29 mouse cellular contexts compared by ENCODE assay signal in genomic region chr4:25065347-25065746, GRCm38 (mm10).
A peak's percentile ranks its signal among the peaks of the same experiment; 100 is the strongest.
DNase-seq lines count a peak whose midpoint lies in the region; ATAC-seq and TF ChIP-seq lines count a peak whose summit lies in the region.
"Had no signal": no experiment of that assay in that cellular context is flagged by ENCODE, and none has a peak within 500 bp of the region (broad histone marks: within the 10 kb centered on the region; RNA-seq: fewer than 3 reads in every experiment).

No protein-coding gene starts in this region.

- peak overlapping the region; percentile 35; the same call in 1 of the 2 replicates for H3K27ac ChIP-seq in forebrain, postnatal 0 days (ENCODE audit: low read depth, low read length)
- no peak overlapping the region for H3K27ac ChIP-seq in forebrain, embryonic 14.5 days (ENCODE audit: low read depth, low read length)
- H3K27ac ChIP-seq in heart, embryonic 12.5 days (ENCODE audit: poor library complexity, severe bottlenecking): no peak overlapping the region
- H3K27ac ChIP-seq: embryonic facial prominence, embryonic 13.5 days; embryonic facial prominence, embryonic 15.5 days; forebrain, embryonic 10.5 days; forebrain, embryonic 12.5 days; forebrain, embryonic 15.5 days had no signal

- no peaks in the 10 kb centered on the region for H3K4me1 ChIP-seq in forebrain, postnatal 0 days (ENCODE audit: insufficient read depth)
- no peaks in the 10 kb centered on the region for H3K4me1 ChIP-seq in forebrain, embryonic 14.5 days (ENCODE audit: control insufficient read depth, insufficient read depth, low read length)
- H3K4me1 ChIP-seq in heart, embryonic 12.5 days (replicated peaks): no peaks in the 10 kb centered on the region
- H3K4me1 ChIP-seq: embryonic facial prominence, embryonic 13.5 days; embryonic facial prominence, embryonic 15.5 days; forebrain, embryonic 10.5 days; forebrain, embryonic 12.5 days; forebrain, embryonic 15.5 days had no signal

- H3K4me2 ChIP-seq in forebrain, postnatal 0 days (ENCODE audit: low read depth): no peak overlapping the region
- no peak overlapping the region for H3K4me2 ChIP-seq in forebrain, embryonic 14.5 days (ENCODE audit: low read length)
- H3K4me2 ChIP-seq in heart, embryonic 12.5 days: no peak overlapping the region
- H3K4me2 ChIP-seq: embryonic facial prominence, embryonic 13.5 days; embryonic facial prominence, embryonic 15.5 days; forebrain, embryonic 12.5 days; forebrain, embryonic 15.5 days had no signal

- no peaks in the 10 kb centered on the region for H3K9me3 ChIP-seq in forebrain, postnatal 0 days (ENCODE audit: low read length)
- H3K9me3 ChIP-seq in forebrain, embryonic 14.5 days (replicated peaks; ENCODE audit: control insufficient read depth, low read length): no peaks in the 10 kb centered on the region
- no peaks in the 10 kb centered on the region for H3K9me3 ChIP-seq in heart, embryonic 12.5 days (replicated peaks)
- H3K9me3 ChIP-seq: embryonic facial prominence, embryonic 13.5 days; embryonic facial prominence, embryonic 15.5 days; forebrain, embryonic 10.5 days; forebrain, embryonic 12.5 days; forebrain, embryonic 15.5 days; G1E had no signal

- no peak overlapping the region for H3K4me3 ChIP-seq in forebrain, postnatal 0 days (ENCODE audit: low read depth, low read length)
- H3K4me3 ChIP-seq in forebrain, embryonic 14.5 days (ENCODE audit: low read depth, low read length): no peak overlapping the region
- H3K4me3 ChIP-seq in heart, embryonic 12.5 days: no peak overlapping the region
- H3K4me3 ChIP-seq: embryonic facial prominence, embryonic 13.5 days; embryonic facial prominence, embryonic 15.5 days; erythroblast, embryonic 14.5 days; forebrain, embryonic 10.5 days; forebrain, embryonic 12.5 days; forebrain, embryonic 15.5 days had no signal

- no peak for DNase-seq in forebrain, postnatal 0 days
- DNase-seq in forebrain, embryonic 14.5 days (ENCODE audit: low spot score): no peak
- DNase-seq in frontal cortex, adult 2 months (ENCODE audit: extremely low spot score in 1 of 2, low spot score in 1 of 2): peak; percentile 12 to 19
- no peak for DNase-seq in frontal cortex, postnatal 36 days (ENCODE audit: low spot score in 2 of 2)
- peak; percentile 2 to 4 for DNase-seq in right cerebral cortex, adult 2 months (ENCODE audit: low spot score in 2 of 2)
- DNase-seq in right cerebral cortex, postnatal 25 days: no peak
- DNase-seq: adrenal gland, adult 8-10 months; adrenal gland, postnatal 14 days; adrenal gland, postnatal 36 days; B cell, adult 2 months; cerebellum, adult 11 months; cerebellum, adult 18-20 months; cerebellum, adult 8-10 months; cerebellum, adult 9-11 months; cerebellum, postnatal 14 days; cerebellum, postnatal 36 days; embryo, embryonic 11 days had no signal

- ATAC-seq in forebrain, postnatal 0 days: peak; percentile 32; the same call in 1 of the 2 replicates
- no peak for ATAC-seq in forebrain, embryonic 14.5 days
- no peak for ATAC-seq in heart, embryonic 12.5 days (ENCODE audit: insufficient number of reproducible peaks, low FRiP score)
- ATAC-seq: activated CD4-positive, CD25-positive, alpha-beta regulatory T cell, adult 4 months; CD4-positive, CD25-positive, alpha-beta regulatory T cell, adult 4 months; forebrain, embryonic 15.5 days; Patski had no signal

- H3K9ac ChIP-seq in forebrain, postnatal 0 days: no peak overlapping the region
- H3K9ac ChIP-seq in forebrain, embryonic 14.5 days (ENCODE audit: low read length): no peak overlapping the region
- H3K9ac ChIP-seq in heart, embryonic 12.5 days: no peak overlapping the region
- H3K9ac ChIP-seq: embryonic facial prominence, embryonic 13.5 days; embryonic facial prominence, embryonic 15.5 days; forebrain, embryonic 12.5 days; forebrain, embryonic 15.5 days had no signal

- TF ChIP-seq CTCF in forebrain, postnatal 0 days (IDR thresholded peaks at IDR 0.05; ENCODE audit: low read depth): no peak

- H3K36me3 ChIP-seq in forebrain, postnatal 0 days (ENCODE audit: insufficient read depth): no peaks in the 10 kb centered on the region
- no peaks in the 10 kb centered on the region for H3K36me3 ChIP-seq in forebrain, embryonic 14.5 days (ENCODE audit: control insufficient read depth, insufficient read depth, low read length)
- H3K36me3 ChIP-seq in heart, embryonic 12.5 days: no peaks in the 10 kb centered on the region
- H3K36me3 ChIP-seq: embryonic facial prominence, embryonic 13.5 days; embryonic facial prominence, embryonic 15.5 days; forebrain, embryonic 10.5 days; forebrain, embryonic 12.5 days; forebrain, embryonic 15.5 days; G1E had no signal

- H3K27me3 ChIP-seq in forebrain, postnatal 0 days (ENCODE audit: insufficient read depth, low read length): no peaks in the 10 kb centered on the region
- no peaks in the 10 kb centered on the region for H3K27me3 ChIP-seq in forebrain, embryonic 14.5 days (replicated peaks; ENCODE audit: control insufficient read depth, insufficient read depth, low read length)
- no peaks in the 10 kb centered on the region for H3K27me3 ChIP-seq in heart, embryonic 12.5 days (replicated peaks)
- H3K27me3 ChIP-seq: CH12.LX; embryonic facial prominence, embryonic 13.5 days; embryonic facial prominence, embryonic 15.5 days; forebrain, embryonic 12.5 days; forebrain, embryonic 15.5 days; Patski had no signal

- WGBS in forebrain, postnatal 0 days: 89% methylated on average over 5 of the region's 5 CpGs
- WGBS in forebrain, embryonic 14.5 days: 85% methylated on average over 5 of the region's 5 CpGs
- WGBS in heart, embryonic 12.5 days: 82% methylated on average over 5 of the region's 5 CpGs

Comparison
In these comparisons a context has a peak if more than half of its experiments do, and no peak if none do; other contexts are left out.
1. DNase-seq: peak in frontal cortex, adult 2 months (2 of 2) and right cerebral cortex, adult 2 months (2 of 2); none in forebrain, postnatal 0 days (single experiment), forebrain, embryonic 14.5 days (single experiment), frontal cortex, postnatal 36 days (0 of 2) and right cerebral cortex, postnatal 25 days (single experiment).